Mouse (Mus musculus) brain, embryonic 14.5 days (tissue): ENCODE data around the gene Pkdcc.

Source experiments
- CTCF ChIP-seq: fragments of 200-500 bp; IDR thresholded peaks from 2 replicates; pipeline ENCODE4 v1.5.1; 2012; ENCODE audit warnings: inconsistent platforms, mild to moderate bottlenecking, moderate library complexity, borderline replicate concordance; ENCODE audit not compliant: insufficient read depth, insufficient read length; ENCODE audit errors: extremely low read depth
- POLR2A ChIP-seq: fragments of 200-500 bp; IDR thresholded peaks from 2 replicates; pipeline ENCODE4 v1.6.1; 2012; ENCODE audit warnings: mild to moderate bottlenecking, inconsistent platforms, borderline replicate concordance; ENCODE audit not compliant: poor library complexity, insufficient read depth, insufficient read length, severe bottlenecking; ENCODE audit errors: extremely low read depth

DNA sequence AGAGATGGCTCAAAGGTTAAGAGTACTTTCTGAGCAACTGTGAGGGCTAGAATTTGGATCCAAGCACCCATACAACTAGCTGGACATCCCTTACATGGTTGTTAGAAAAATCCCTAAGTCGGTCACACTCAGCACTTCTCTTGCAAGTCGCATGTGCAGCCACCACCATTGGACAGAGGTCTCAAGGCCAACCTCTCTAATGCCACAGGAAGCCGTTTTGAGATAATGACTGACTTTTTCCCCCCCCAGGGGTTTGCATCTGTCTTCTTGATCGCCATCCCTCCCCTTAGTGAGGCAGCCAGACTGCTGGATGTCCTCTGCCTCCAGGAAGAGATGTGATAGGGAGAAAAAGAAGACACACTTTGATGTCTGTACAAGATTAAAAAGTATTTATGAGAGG is 32.1 kb downstream of the Pkdcc start:
- TF ChIP-seq CTCF (no peak), POLR2A (no peak)
